Mouse (Mus musculus) stomach, embryonic 14.5 days (tissue): Measurements from ENCODE around the gene Mtmr2. TPM values are rescaled to one million over a fixed set of nuclear protein-coding genes. Genes with fewer than 3 reads are reported as not detected.
"Not testable (repeated sequence)": the region's sequence is repeated elsewhere in the genome, so short reads cannot be mapped to it uniquely, and the experiment has no call there.

Source experiments
- ATAC-seq: fragments of 200-750 bp; cut with Nextera tagmentation; 2 replicates; pipeline ENCODE4 v1.8.0; 2017; ENCODE audit warnings: low read depth, moderate TSS enrichment; ENCODE audit not compliant: insufficient number of reproducible peaks, insufficient read depth, low FRiP score
- H3K27ac ChIP-seq: fragments of 300-500 bp; sonication (generic); 2 replicates; pipeline ENCODE4 v1.5.1; 2014; ENCODE audit warnings: mild to moderate bottlenecking, low read length, moderate library complexity, mixed read lengths
- H3K27me3 ChIP-seq: fragments of 300-500 bp; sonication (generic); 2 replicates; pipeline ENCODE4 v1.6.1; 2014; ENCODE audit warnings: low read length, control low read depth, mixed read lengths; ENCODE audit not compliant: control insufficient read depth, insufficient read depth
- H3K36me3 ChIP-seq: fragments of 300-500 bp; sonication (generic); 2 replicates; pipeline ENCODE4 v1.6.1; 2014; ENCODE audit warnings: mild to moderate bottlenecking, control low read depth, low read length, moderate library complexity, mixed read lengths; ENCODE audit not compliant: control insufficient read depth, insufficient read depth
- H3K4me1 ChIP-seq: fragments of 300-500 bp; sonication (generic); 2 replicates; pipeline ENCODE4 v1.6.1; 2014; ENCODE audit warnings: low read length, control low read depth, mixed read lengths; ENCODE audit not compliant: control insufficient read depth, insufficient read depth
- H3K4me2 ChIP-seq: fragments of 300-500 bp; sonication (generic); replicated peaks from 2 replicates; pipeline ENCODE4 v1.6.1; 2014; ENCODE audit warnings: low read depth, low read length, control low read depth
- H3K4me3 ChIP-seq: fragments of 300-500 bp; sonication (generic); 2 replicates; pipeline ENCODE4 v1.5.1; 2014; ENCODE audit warnings: low read depth, low read length, control low read depth
- H3K9ac ChIP-seq: fragments of 300-500 bp; sonication (generic); replicated peaks from 2 replicates; pipeline ENCODE4 v1.6.1; 2014; ENCODE audit warnings: low read depth, mild to moderate bottlenecking, control low read depth, low read length, moderate library complexity, mixed read lengths
- H3K9me3 ChIP-seq: fragments of 300-500 bp; sonication (generic); 2 replicates; pipeline ENCODE4 v1.6.1; 2016; ENCODE audit warnings: low read depth, low read length, control low read depth; ENCODE audit not compliant: control insufficient read depth
- WGBS: fragments of 180-500 bp; shearing (Covaris S2); extraction: QIAGEN DNeasy Blood & Tissue Kit; methylation state at CpG from one replicate; pipeline ENCODE4 v1.1.7; 2014; 5-methylcytosine and 5-hydroxymethylcytosine counted together
- polyA plus RNA-seq: library from polyadenylated mRNA; unstranded; fragments of >200 nt; fragmentation: Nextera tagmentation; extraction: Ambion mirVana; gene quantifications from 2 replicates; pipeline ENCODE4 v1.2.1, GENCODE M21; 2014

Gene Mtmr2
- polyA plus RNA-seq, 1 experiment from 2014 or later, result 87.2 TPM

DNA sequence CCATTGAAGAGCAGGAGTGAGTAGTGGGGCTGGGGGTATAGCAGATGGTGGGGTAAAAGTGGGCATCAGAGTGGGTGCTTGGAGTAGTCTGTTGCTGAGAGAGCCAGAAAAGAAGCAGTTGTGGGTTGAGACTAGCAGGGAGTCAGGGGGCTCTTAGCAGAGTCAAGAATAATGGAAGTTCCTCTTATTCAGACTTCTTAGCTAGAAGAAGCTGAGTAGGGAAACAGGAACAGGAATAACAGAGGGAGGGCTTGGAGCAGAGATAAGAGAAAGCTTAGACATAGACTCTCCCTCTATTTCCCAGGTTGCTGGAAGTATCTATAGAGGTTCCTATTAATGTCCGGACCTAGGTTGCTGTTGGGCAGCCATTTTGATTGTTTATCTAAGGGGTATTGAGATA lies 26.5 kb downstream of the Mtmr2 start:
- H3K27me3 ChIP-seq, result no peaks in the 10 kb centered on the region
- ATAC-seq, result no peak
- no peaks in the 10 kb centered on the region; the same call in 1 of the 2 replicates for H3K4me1 ChIP-seq
- 88% methylated on average over 1 of the region's 1 CpGs for WGBS
- no peaks in the 10 kb centered on the region for H3K36me3 ChIP-seq
- H3K27ac ChIP-seq, result no peak overlapping the region
- no peaks in the 10 kb centered on the region for H3K9me3 ChIP-seq
- no peak overlapping the region for H3K4me3 ChIP-seq
- H3K9ac ChIP-seq, result no peak overlapping the region
- no peak overlapping the region for H3K4me2 ChIP-seq

DNA sequence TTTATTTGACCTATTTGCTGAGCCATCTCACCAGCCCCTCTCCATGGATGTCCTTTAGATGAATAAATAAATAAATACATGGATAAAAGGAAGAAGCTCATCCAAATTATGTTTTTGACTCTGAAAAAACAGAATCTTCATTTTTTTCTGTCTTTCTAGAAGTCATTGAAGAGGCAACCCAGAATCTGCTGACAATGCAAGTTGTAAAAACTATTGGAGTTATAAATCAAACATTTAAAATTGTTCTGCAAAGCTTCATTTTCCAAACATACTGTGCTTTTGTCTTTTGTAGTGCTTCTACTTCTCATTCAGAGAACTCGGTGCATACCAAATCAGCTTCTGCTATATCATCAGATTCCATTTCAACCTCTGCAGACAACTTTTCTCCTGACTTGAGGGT lies 33.8 kb downstream of the Mtmr2 start:
- Histone ChIP-seq H3K36me3 (peaks cover 11% of the 10 kb centered on the region; the same call in 1 of the 2 replicates), H3K27me3 (no peaks in the 10 kb centered on the region), H3K4me3 (no peak overlapping the region), H3K9me3 (no peaks in the 10 kb centered on the region; the same call in 1 of the 2 replicates), H3K4me1 (no peaks in the 10 kb centered on the region; the same call in 1 of the 2 replicates), H3K27ac (no peak overlapping the region), H3K9ac (no peak overlapping the region), H3K4me2 (no peak overlapping the region)
- WGBS, result 94% methylated on average over 1 of the region's 1 CpGs
- ATAC-seq, result no peak

DNA sequence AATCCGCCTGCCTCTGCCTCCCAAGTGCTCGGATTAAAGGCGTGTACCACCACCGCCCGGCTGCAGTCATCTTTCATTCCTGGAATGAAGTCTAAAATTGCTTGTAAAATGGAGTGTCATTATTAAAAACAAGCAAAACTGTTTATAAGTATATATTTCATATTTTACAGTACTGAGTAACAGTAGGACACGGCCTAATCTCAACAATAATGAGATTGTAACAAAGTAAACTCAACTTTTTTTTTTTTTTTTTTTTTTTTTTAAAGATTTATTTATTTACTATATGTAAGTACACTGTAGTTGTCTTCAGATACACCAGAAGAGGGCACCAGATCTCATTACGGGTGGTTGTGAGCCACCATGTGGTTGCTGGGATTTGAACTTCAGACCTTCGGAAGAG lies 42.7 kb downstream of the Mtmr2 start:
- not testable (repeated sequence) for H3K9ac ChIP-seq, H3K27me3 ChIP-seq, H3K27ac ChIP-seq, H3K9me3 ChIP-seq, H3K4me1 ChIP-seq, H3K4me2 ChIP-seq, ATAC-seq, H3K4me3 ChIP-seq
- WGBS, result 95% methylated on average over 7 of the region's 8 CpGs
- peaks cover 39% of the 10 kb centered on the region for H3K36me3 ChIP-seq

DNA sequence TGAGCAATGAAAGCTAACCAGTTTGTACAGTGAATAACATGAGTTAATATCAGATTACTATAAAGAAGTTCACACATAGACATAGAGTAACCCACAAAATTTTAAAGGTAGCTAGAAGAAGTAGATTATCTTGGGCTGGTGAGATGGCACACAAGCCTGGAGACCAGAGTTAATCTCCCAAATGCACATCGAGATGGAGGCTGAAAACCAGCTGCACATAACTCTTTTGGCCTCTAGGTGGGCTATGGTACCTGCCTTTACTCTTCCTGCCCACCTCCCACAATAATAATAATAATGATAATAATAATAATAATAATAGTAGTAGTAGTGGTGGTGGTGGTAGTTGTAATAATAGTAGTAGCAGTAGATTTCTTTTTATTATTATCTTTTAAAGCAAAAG lies 46.1 kb downstream of the Mtmr2 start:
- WGBS, result 78% methylated on average over 1 of the region's 1 CpGs
- H3K9me3 ChIP-seq, result no peaks in the 10 kb centered on the region

DNA sequence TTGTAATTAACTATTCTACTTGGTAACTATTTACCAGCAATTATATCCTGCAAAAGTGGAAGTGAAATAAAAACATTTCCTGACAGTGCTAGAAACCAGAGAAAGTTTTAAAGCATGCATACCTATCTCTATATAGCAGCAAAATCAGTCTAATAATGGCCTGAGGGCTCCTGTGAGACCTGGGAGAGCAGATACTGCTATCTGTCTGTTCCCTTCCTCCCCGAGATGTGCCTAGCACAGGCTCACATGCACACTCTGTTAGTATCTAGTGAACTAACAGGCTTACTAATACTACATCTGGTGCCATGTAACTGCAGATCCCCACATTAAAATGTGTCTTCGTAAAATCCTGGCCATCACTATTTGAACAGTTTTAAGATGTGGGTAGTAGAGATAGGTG lies 46.5 kb downstream of the Mtmr2 start:
- WGBS, result 89% methylated on average over 2 of the region's 2 CpGs
- no peak for ATAC-seq
- Histone ChIP-seq H3K4me2 (no peak overlapping the region), H3K9me3 (no peaks in the 10 kb centered on the region), H3K4me1 (no peaks in the 10 kb centered on the region), H3K36me3 (peaks cover 44% of the 10 kb centered on the region), H3K4me3 (no peak overlapping the region), H3K27ac (no peak overlapping the region), H3K9ac (no peak overlapping the region), H3K27me3 (no peaks in the 10 kb centered on the region)

More for the DNA sequence above, 46.1 kb downstream of the Mtmr2 start:
- peaks cover 43% of the 10 kb centered on the region for H3K36me3 ChIP-seq
- H3K27me3 ChIP-seq, result no peaks in the 10 kb centered on the region
- ATAC-seq, result no peak
- H3K4me3 ChIP-seq, result no peak overlapping the region
- no peak overlapping the region for H3K4me2 ChIP-seq
- H3K4me1 ChIP-seq, result no peaks in the 10 kb centered on the region
- no peak overlapping the region for H3K27ac ChIP-seq
- H3K9ac ChIP-seq, result no peak overlapping the region

DNA sequence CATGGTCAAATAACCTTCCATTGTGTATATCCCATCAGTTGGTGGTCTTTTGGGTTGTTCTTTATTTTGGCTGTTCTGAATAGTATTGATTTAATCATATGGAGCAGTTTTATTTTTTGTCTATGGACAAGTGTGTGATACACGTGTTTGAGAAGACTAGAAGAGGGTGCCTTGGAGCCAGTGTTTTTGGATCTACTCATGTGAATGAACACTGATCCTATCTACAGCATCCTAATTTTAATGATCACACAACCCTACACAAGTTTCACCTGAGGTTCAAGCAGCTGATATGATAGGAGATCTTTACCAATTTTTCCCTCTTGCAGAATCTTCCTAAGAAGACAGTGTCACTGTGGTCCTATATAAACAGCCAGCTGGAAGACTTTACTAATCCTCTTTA lies 56.3 kb downstream of the Mtmr2 start:
- ATAC-seq, result no peak
- Histone ChIP-seq H3K36me3 (peaks cover 53% of the 10 kb centered on the region), H3K4me2 (no peak overlapping the region), H3K4me3 (no peak overlapping the region), H3K27me3 (no peaks in the 10 kb centered on the region), H3K9ac (no peak overlapping the region), H3K4me1 (no peaks in the 10 kb centered on the region), H3K27ac (no peak overlapping the region), H3K9me3 (no peaks in the 10 kb centered on the region)
- WGBS, result 74% methylated on average over 1 of the region's 1 CpGs

DNA sequence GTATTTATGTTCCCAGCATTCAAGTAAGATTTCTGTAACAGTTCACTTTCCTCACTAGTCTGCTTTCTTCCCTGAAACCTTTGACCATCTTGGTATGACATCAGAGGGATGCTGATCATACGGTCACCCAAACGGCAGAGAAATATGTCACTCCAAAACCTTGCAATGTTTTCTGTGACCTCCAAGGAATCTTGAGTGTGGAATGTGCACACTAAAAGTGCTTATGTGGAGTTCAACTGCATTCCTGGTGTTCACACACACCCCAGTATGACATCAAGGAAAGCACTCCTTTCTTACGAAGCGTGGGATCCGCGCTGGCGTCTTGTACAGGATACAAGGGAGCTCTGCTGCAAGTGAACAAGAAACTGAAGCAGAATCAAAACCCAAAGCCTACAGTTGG lies 58.6 kb downstream of the Mtmr2 start:
- 91% methylated on average over 7 of the region's 7 CpGs for WGBS
- H3K4me1 ChIP-seq, result no peaks in the 10 kb centered on the region
- H3K9me3 ChIP-seq, result no peaks in the 10 kb centered on the region
- no peak overlapping the region for H3K4me2 ChIP-seq
- H3K4me3 ChIP-seq, result no peak overlapping the region
- no peaks in the 10 kb centered on the region for H3K27me3 ChIP-seq
- H3K36me3 ChIP-seq, result peaks cover 58% of the 10 kb centered on the region
- H3K9ac ChIP-seq, result no peak overlapping the region
- ATAC-seq, result no peak
- no peak overlapping the region for H3K27ac ChIP-seq

DNA sequence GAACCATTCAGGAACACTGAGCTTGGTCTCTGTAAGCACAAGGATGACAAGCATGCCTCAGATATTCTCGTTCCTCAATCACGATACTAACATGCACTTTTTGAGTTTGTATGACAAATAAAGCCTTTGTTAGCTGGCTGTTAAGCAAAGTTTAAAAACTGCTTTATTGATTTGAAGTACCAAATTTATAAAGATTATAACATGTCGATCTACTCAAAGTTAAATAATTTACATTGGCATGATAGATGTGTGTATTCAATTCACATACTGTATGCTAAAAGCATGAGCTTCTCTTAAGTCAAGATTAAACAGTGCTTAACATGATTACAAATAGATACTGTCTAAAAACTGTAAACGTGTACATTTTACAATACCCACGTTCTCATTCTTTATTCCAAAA lies 59.4 kb downstream of the Mtmr2 start:
- Histone ChIP-seq H3K27ac (no peak overlapping the region), H3K27me3 (no peaks in the 10 kb centered on the region), H3K4me3 (no peak overlapping the region), H3K4me1 (no peaks in the 10 kb centered on the region), H3K9ac (no peak overlapping the region), H3K9me3 (no peaks in the 10 kb centered on the region), H3K4me2 (no peak overlapping the region), H3K36me3 (peaks cover 63% of the 10 kb centered on the region)
- 77% methylated on average over 5 of the region's 5 CpGs for WGBS
- ATAC-seq, result no peak

DNA sequence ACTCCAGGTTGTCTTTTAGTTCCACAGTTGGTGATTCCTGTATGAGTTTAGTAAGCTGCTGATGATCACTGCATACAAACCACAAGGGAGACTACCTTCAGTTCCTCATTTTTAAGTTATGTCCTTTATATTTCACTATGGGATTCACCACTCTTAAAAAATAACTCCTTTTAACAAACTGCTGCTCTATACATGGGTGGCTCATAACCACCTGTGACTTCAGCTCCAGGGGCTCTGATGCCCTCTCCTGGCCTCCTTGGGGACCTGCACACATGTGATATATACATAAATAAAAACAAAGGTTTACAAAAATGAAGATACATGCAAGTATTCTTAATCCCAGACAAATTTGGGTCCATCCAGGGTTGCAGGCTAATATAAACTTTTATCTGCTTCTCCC lies 61.7 kb downstream of the Mtmr2 start:
- no peaks in the 10 kb centered on the region for H3K27me3 ChIP-seq
- no peaks in the 10 kb centered on the region for H3K4me1 ChIP-seq
- H3K27ac ChIP-seq, result no peak overlapping the region
- no peaks in the 10 kb centered on the region for H3K9me3 ChIP-seq
- H3K4me2 ChIP-seq, result no peak overlapping the region
- H3K36me3 ChIP-seq, result peaks cover 72% of the 10 kb centered on the region
- no peak overlapping the region for H3K4me3 ChIP-seq
- no peak overlapping the region for H3K9ac ChIP-seq
- ATAC-seq, result no peak
